Mouse (Mus musculus) layer of hippocampus, adult 18-20 months (tissue): ENCODE results near the gene Gpr25. TPM values are rescaled to one million over a fixed set of nuclear protein-coding genes. Genes with fewer than 3 reads are reported as not detected.

Experiments
- DNase-seq, 2 experiments: peaks; one replicate each; pipeline ENCODE4 v3.0.0; 2022; ENCODE audit warnings: low spot score in 2 of 2
- total RNA-seq, 2 experiments: library from RNA; stranded (reverse); gene quantifications; 2 replicates each; pipeline ENCODE4 v1.2.3; 2021

The Gpr25 gene
- total RNA-seq, 2 experiments from 2014 or later, result 3.7 to 4.2 TPM

GRCm38 (mm10) chr1:136233892-136234594, 26.6 kb downstream of the Gpr25 start, which contains the start of gene Inava:
Gene Inava (minus strand): TSS chr1:136234264.
- DNase-seq, result peak in 1 of 2 experiments; percentile 37

GRCm38 (mm10) chr1:136232986-136233790, 27.5 kb downstream of the Gpr25 start:
- DNase-seq, result no peak

DNA sequence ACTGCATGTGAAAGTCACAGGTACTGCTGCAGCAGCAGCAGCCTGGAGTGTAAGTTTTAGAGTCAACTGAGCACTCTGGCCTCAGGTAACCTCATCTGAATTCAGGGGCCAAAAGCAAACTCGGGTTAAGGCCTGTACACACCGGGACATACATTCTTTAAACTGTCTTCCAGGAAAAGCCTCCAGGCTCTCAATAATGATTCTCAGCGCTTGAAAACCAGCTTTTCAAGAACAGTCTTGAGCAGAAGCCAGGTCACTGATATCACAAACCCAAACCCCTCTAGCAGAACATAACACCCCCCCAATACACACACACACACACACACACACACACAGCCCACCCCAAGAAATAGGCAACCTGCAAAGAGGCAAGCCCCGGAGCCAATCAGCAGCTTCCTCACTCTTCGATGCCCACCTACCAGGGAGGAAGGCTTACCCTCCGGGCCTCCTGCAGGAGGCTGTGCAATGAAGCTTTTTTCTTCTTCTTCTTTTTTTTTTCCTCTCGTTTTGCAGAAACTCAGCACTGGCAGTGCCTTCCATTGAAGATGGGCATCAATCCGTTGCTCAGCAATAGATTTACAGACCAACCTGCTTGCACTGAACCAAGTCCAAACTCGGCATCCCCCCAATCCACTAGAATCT, 28.3 kb downstream of the Gpr25 start:
- DNase-seq, result no peak

DNA sequence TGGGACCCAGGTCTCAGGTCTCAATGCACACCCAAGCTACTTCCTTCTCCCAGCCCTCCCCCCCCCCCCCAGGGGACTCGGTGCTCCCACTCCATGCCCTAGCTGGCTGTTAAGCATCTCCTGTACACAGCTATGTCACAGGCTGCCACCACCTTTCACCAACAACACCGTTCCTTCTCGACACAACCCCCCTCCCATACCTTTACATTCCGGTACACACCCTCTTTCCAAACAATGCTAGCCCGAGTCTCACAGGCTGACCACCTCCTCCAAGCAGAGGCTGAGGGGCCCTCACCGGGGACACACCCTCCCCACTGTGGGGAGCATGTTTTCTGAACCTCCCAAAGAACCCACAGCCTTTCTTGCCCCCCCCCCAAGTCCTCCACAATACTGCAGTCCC, 29.1 kb downstream of the Gpr25 start:
- DNase-seq, result no peak

- DNase-seq, result no peak
Measured at GRCm38 (mm10) chr1:136230201-136230600, 30.5 kb downstream of the Gpr25 start.

DNA sequence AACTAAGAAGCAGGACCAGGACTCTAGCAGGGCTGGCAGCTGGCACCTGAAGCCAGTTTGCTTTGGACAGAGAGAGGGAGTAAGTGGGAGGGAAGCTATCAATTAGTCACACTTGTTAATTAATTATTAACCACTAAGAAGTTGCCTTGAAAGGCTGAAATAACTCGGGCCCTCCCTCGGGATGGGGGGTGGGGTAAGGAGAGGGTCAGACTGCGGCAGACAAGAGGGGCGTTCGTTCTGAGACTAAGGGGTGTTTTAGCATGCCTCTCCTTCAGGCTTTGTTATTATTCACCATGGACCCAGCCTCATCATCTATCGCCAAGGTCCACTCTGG, 31.7 kb downstream of the Gpr25 start:
- DNase-seq, result no peak

DNA sequence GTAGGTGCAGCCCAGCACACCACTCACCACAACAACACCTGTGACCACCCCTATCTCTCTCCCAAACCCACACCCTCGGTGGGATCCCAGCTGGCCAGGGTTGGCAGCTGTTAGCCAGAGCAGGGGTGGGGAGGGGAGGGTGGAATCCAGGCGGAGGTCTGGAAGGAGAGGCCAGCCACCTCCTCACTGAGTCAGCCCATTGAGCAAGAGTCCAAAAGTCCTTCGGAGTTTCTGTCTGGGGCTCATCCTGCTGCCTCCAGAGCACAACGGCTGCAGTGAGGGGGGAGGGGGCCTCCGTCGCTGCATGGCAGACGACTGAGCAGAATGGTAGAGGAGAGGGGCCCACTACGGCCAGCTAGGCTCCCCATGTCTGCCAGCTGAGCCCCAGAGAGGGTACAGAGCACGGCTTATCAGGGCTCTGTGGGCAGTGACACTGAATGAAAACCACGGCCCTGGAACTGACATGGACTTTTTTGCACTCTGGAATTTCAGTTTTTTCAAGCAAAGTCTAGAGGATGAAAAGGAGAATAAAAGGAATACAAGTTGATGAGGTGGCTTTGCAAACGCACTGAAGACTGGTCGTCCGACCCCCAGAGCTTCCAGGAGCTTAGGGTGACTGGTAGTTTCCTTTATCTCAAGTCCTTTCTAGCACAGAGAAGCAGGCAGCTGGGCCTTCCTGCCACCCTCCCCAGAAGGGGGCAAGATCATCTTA, 32.2 kb downstream of the Gpr25 start:
- no peak for DNase-seq

- no peak for DNase-seq
Measured at GRCm38 (mm10) chr1:136227870-136228269, 32.8 kb downstream of the Gpr25 start.

GRCm38 (mm10) chr1:136226626-136227025, 34.0 kb downstream of the Gpr25 start:
- no peak for DNase-seq

- no peak for DNase-seq
Measured at GRCm38 (mm10) chr1:136225846-136226245, 34.8 kb downstream of the Gpr25 start.

- DNase-seq, result no peak
Measured at GRCm38 (mm10) chr1:136223758-136224342, 36.8 kb downstream of the Gpr25 start.

DNA sequence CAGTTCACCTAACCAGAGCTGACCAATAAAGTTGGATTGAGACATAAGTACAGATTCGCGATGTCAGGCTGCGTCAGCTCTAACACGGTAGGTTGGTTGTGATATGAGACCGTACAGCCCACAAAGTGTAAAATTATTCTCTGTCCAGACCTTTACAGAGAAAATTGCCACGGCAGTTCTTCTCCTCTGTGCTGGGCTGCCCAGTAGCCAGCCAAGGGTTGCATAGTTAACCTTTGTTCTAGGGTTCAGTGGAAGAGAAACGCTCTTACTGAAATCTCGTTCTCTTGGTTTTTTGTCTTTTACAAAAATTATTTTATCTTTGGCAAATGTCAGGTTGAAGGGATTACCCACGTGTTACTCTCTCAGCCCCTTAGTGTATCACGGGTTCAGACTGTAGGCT, 38.3 kb downstream of the Gpr25 start:
- DNase-seq, result no peak

GRCm38 (mm10) chr1:136220037-136220871, 40.4 kb downstream of the Gpr25 start:
- no peak for DNase-seq

GRCm38 (mm10) chr1:136214304-136214703, 46.4 kb downstream of the Gpr25 start:
- no peak for DNase-seq

DNA sequence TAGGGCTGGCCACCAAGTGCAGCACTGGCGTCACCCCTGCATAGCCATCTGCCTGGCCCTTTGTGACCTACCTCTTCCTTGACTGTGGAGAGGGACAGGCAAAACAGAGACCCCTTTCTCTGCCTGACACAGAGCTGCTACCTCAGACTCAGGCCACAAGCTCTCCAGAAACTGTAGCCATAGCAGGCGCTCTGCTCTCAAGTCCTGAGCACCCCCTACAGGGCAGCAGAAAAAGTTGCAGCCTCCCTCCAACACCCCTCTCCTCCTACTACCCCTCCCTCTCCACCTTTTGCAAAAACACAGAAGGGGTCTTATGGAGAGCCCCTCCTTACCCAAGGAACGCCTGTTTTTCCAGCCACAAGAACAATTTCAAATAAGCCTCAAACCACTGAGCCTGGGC, 47.9 kb downstream of the Gpr25 start, which contains the start of gene Mroh3:
Gene Mroh3, minus strand, starts transcription at position 26 of the 400 bp plus-strand sequence.
- peak in 1 of 2 experiments; percentile 19 for DNase-seq

Other genes starting within 250 kb of the Gpr25 start
- gene Ascl5, start 210.1 kb downstream of the Gpr25 start, total RNA-seq, result not detected
- gene Cacna1s, start 208.1 kb downstream of the Gpr25 start, total RNA-seq, result 1 to 10 TPM in 1 of 2 experiments, under 1 TPM in 1; 0.91 to 1.1 TPM
- 10 to 100 TPM; 31.7 to 31.9 TPM for gene Kif21b, start 129.5 kb downstream of the Gpr25 start, total RNA-seq
- gene Mroh3, start 48.0 kb downstream of the Gpr25 start, total RNA-seq, result under 1 TPM; 0.41 to 0.54 TPM
- gene Inava, start 26.6 kb downstream of the Gpr25 start, total RNA-seq, result 1 to 10 TPM; 2.7 to 3.0 TPM
- 100 to 1,000 TPM; 129 to 136 TPM for gene Camsap2, start 85.2 kb upstream of the Gpr25 start, total RNA-seq
- 10 to 100 TPM in 1 of 2 experiments, 1 to 10 TPM in 1; 9.2 to 10.0 TPM for gene Ddx59, start 154.4 kb upstream of the Gpr25 start, total RNA-seq
- gene Kif14, start 205.5 kb upstream of the Gpr25 start, total RNA-seq, result under 1 TPM; 0.13 to 0.20 TPM